Mouse (Mus musculus): ENCODE measurements at regions not wholly inside any gene's neighbourhood (a gene's known extent, or its start where the extent isn't known, plus 50 kb on each side); places are given as distances from the start of the nearest gene placed in this dataset.

- DNase-seq (ENCODE audit: low read depth, low spot score): no peak
Measured at GRCm38 (mm10) chr4:8956312-8957022, 717.6 kb upstream of the Car8 start.

- no peak for DNase-seq (ENCODE audit: low read depth, low spot score)
Measured at GRCm38 (mm10) chr4:8955306-8955705, 716.5 kb upstream of the Car8 start.

- DNase-seq (ENCODE audit: low read depth, low spot score): no peak
Measured at GRCm38 (mm10) chr4:8954356-8954914, 715.6 kb upstream of the Car8 start.

- no peak for DNase-seq (ENCODE audit: low read depth, low spot score)
Measured at GRCm38 (mm10) chr4:8953181-8953580, 714.3 kb upstream of the Car8 start.

GRCm38 (mm10) chr4:8949951-8950350, 711.1 kb upstream of the Car8 start:
- DNase-seq (ENCODE audit: low read depth, low spot score): no peak

- no peak for DNase-seq (ENCODE audit: low read depth, low spot score)
Measured at GRCm38 (mm10) chr4:8949537-8949936, 710.7 kb upstream of the Car8 start.

GRCm38 (mm10) chr4:8945116-8945515, 706.3 kb upstream of the Car8 start:
- DNase-seq (ENCODE audit: low read depth, low spot score): no peak

- DNase-seq (ENCODE audit: low read depth, low spot score): no peak
Measured at GRCm38 (mm10) chr4:8943080-8943479, 704.2 kb upstream of the Car8 start.

- DNase-seq (ENCODE audit: low read depth, low spot score): no peak
Measured at GRCm38 (mm10) chr4:8938948-8939411, 700.1 kb upstream of the Car8 start.

- no peak for DNase-seq (ENCODE audit: low read depth, low spot score)
Measured at GRCm38 (mm10) chr4:8935899-8936298, 697.1 kb upstream of the Car8 start.

- no peak for DNase-seq (ENCODE audit: low read depth, low spot score)
Measured at GRCm38 (mm10) chr4:8934541-8934940, 695.7 kb upstream of the Car8 start.

GRCm38 (mm10) chr4:8929346-8929745, 690.5 kb upstream of the Car8 start:
- DNase-seq (ENCODE audit: low read depth, low spot score): no peak

- no peak for DNase-seq (ENCODE audit: low read depth, low spot score)
Measured at GRCm38 (mm10) chr4:8928551-8929305, 689.9 kb upstream of the Car8 start.

GRCm38 (mm10) chr4:8927276-8927906, 688.5 kb upstream of the Car8 start:
- DNase-seq (ENCODE audit: low read depth, low spot score): no peak

GRCm38 (mm10) chr4:8926642-8927275, 687.9 kb upstream of the Car8 start:
- no peak for DNase-seq (ENCODE audit: low read depth, low spot score)

GRCm38 (mm10) chr4:8922695-8923363, 684.0 kb upstream of the Car8 start:
- no peak for DNase-seq (ENCODE audit: low read depth, low spot score)

GRCm38 (mm10) chr4:8921477-8922385, 682.9 kb upstream of the Car8 start:
- no peak for DNase-seq (ENCODE audit: low read depth, low spot score)

GRCm38 (mm10) chr4:8920306-8920705, 681.5 kb upstream of the Car8 start:
- no peak for DNase-seq (ENCODE audit: low read depth, low spot score)

GRCm38 (mm10) chr4:8919366-8919984, 680.6 kb upstream of the Car8 start:
- no peak for DNase-seq (ENCODE audit: low read depth, low spot score)
